Mouse (Mus musculus) lung, adult 2 months (tissue): Measurements from ENCODE around the gene Msi1.

Experiments used
- CTCF ChIP-seq: fragments of 200-500 bp; IDR thresholded peaks from 2 replicates; pipeline ENCODE4 v1.5.1; 2011; ENCODE audit warnings: mild to moderate bottlenecking, low read length, control low read depth; ENCODE audit not compliant: insufficient read depth
- POLR2A ChIP-seq: fragments of 200-500 bp; IDR thresholded peaks from 2 replicates; pipeline ENCODE4 v1.6.1; 2011; ENCODE audit warnings: low read depth, mild to moderate bottlenecking, control low read depth, low read length, borderline replicate concordance; ENCODE audit errors: extremely low read depth

DNA sequence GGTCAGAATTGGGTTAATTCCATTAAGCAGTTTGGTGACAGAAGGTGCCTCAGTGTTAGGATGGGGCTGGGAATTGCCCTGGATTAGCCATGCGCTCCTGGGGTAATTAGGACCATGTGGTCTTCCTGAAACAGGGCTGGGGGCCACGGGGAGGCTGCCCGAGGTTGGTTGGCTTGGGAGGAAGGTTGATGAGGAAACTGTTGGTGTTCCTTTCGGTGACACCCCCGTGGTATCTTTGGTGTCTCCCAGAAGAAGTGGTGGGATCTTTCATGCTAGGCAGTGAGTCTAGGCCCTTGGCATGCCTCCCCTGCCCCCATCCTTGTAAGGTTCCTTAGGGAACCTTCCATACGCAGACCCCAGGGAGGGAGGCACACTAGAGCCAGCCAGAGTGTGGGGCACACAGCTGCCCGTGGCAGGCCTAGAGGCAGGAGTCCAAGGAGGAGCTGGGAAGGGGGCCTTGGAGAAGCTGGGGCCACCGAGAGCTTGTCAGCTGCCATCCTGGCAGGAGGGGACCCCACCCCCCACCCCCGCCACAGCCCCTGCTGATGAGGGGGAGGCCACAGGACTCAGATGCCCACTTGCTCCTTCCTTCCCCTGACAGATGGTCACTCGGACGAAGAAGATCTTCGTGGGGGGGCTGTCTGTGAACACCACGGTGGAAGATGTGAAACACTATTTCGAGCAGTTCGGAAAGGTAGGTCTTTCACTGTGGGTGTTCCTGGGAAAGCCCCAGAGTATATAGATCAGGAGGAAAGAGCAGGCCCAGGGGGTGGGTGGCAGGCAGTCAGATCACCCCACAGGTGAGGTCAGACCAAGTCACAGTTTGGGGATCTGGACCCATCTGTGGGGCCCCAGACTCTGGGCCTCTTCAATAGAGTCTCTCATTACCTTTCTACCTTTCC lies 5.7 kb downstream of the Msi1 start:
- TF ChIP-seq CTCF (no peak), POLR2A (no peak)
